Comparison of ENCODE assay signal across 7 mouse cellular contexts in the genomic region with DNA sequence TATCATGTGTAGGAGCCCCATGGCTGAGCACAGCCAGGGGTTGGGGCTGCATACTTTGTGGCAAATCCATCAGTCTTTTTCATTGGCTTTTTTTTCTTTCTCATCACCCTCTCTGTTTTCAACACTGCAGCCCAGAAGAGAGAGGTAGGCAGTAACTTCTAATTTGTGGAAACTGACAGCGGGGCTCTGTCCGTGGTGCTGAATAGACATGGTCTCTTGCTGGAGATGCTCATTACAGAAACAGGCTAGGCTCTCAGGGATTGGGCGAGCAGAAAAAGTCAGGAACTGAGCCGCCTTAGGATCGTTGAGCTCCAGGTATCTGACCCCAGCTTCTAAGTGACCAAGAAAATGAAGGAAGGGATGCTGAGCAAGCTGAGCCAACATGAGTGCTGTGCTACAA.
DNase-seq lines count a peak whose midpoint lies in the region; ATAC-seq lines count a peak whose summit lies in the region.

No protein-coding gene starts in this region.

- no peak overlapping the region for H3K4me2 ChIP-seq in forebrain, embryonic 11.5 days (ENCODE audit: low read depth, low read length, severe bottlenecking)
- no peak overlapping the region for H3K4me2 ChIP-seq in neural tube, embryonic 12.5 days (replicated peaks)

- no peak overlapping the region for H3K27ac ChIP-seq in forebrain, embryonic 11.5 days (ENCODE audit: low read depth, low read length)
- H3K27ac ChIP-seq in neural tube, embryonic 12.5 days, result no peak overlapping the region

- no peaks in the 10 kb centered on the region for H3K36me3 ChIP-seq in forebrain, embryonic 11.5 days (ENCODE audit: control insufficient read depth, insufficient read depth, low read length)
- no peaks in the 10 kb centered on the region for H3K36me3 ChIP-seq in neural tube, embryonic 12.5 days

- DNase-seq in ES-CJ7 (ENCODE audit: low read depth, low spot score) (peak; percentile 70), NIH3T3 (ENCODE audit: low read depth) (peak; percentile 90)
- DNase-seq in forebrain, embryonic 11.5 days (ENCODE audit: low spot score), result peak; percentile 84
- peak; percentile 61 for DNase-seq in kidney, postnatal 14 days
- DNase-seq in frontal cortex, postnatal 10 days (ENCODE audit: low spot score in 2 of 2), result no peak
- no peak for DNase-seq in spleen, postnatal 36 days (ENCODE audit: low spot score in 2 of 2)

- H3K4me1 ChIP-seq in forebrain, embryonic 11.5 days (replicated peaks; ENCODE audit: control insufficient read depth, insufficient read depth, low read length), result no peaks in the 10 kb centered on the region
- no peaks in the 10 kb centered on the region; the same call in 1 of the 2 replicates for H3K4me1 ChIP-seq in neural tube, embryonic 12.5 days

- no peaks in the 10 kb centered on the region for H3K9me3 ChIP-seq in forebrain, embryonic 11.5 days (ENCODE audit: control insufficient read depth, low read length)
- no peaks in the 10 kb centered on the region for H3K9me3 ChIP-seq in neural tube, embryonic 12.5 days

- no peak overlapping the region for H3K9ac ChIP-seq in forebrain, embryonic 11.5 days (ENCODE audit: low read length)
- no peak overlapping the region for H3K9ac ChIP-seq in neural tube, embryonic 12.5 days

- no peak overlapping the region for H3K4me3 ChIP-seq in forebrain, embryonic 11.5 days (ENCODE audit: low read depth, low read length)
- H3K4me3 ChIP-seq in neural tube, embryonic 12.5 days, result no peak overlapping the region

- ATAC-seq in forebrain, embryonic 11.5 days (replicated peaks; ENCODE audit: low FRiP score), result 0 out of 2 replicates have a peak, but pooled peaks have one; percentile 27
- ATAC-seq in neural tube, embryonic 12.5 days (ENCODE audit: low FRiP score, low read depth), result 0 out of 2 replicates have a peak, but pooled peaks have one; percentile 13

- H3K27me3 ChIP-seq in forebrain, embryonic 11.5 days (ENCODE audit: control insufficient read depth, insufficient read depth, low read length), result no peaks in the 10 kb centered on the region
- H3K27me3 ChIP-seq in neural tube, embryonic 12.5 days (replicated peaks), result no peaks in the 10 kb centered on the region

- 3% methylated on average over 5 of the region's 5 CpGs for WGBS in forebrain, embryonic 11.5 days
- WGBS in neural tube, embryonic 12.5 days, result 5% methylated on average over 5 of the region's 5 CpGs

Comparison
In these comparisons a context has a peak if more than half of its experiments do, and no peak if none do; other contexts are left out.
1. DNase-seq: peak in ES-CJ7 (single experiment), NIH3T3 (single experiment), forebrain, embryonic 11.5 days (single experiment) and kidney, postnatal 14 days (single experiment); none in frontal cortex, postnatal 10 days (0 of 2) and spleen, postnatal 36 days (0 of 2).